Mouse (Mus musculus) ES-E14 (cell line): Measurements from ENCODE around the gene Ksr2.

Source experiments
- CHD2 ChIP-seq: IDR thresholded peaks from 2 replicates; pipeline ENCODE4 v1.6.1; 2014; ENCODE audit warnings: mild to moderate bottlenecking, low read depth, low read length, inconsistent platforms
- HCFC1 ChIP-seq: IDR thresholded peaks from 2 replicates; pipeline ENCODE4 v1.6.1; 2012; ENCODE audit warnings: low read length, inconsistent platforms, borderline replicate concordance; ENCODE audit not compliant: insufficient read depth

DNA sequence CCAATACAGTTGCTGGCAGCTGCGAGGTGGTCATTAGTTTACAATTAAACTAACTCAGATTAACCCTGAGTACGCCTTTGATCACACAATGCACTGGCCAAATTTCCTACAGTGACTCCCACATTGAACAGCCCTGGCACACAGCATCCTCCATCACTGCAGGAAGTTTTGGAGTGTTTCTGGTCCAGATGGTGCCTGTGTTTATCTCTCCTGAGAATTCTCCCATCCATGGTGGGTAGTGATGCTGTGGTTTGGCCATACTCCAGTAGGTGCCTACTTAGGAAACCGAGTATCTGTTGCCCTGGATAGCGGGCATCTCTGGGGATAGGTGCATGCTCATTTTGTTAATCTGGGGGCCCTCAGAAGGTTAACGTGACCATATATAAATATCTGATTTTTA, 163.8 kb downstream of the Ksr2 start:
- no peak for TF ChIP-seq CHD2
- TF ChIP-seq HCFC1: no peak
